Mouse (Mus musculus): Measurements from ENCODE around the gene Serhl.

DNA sequence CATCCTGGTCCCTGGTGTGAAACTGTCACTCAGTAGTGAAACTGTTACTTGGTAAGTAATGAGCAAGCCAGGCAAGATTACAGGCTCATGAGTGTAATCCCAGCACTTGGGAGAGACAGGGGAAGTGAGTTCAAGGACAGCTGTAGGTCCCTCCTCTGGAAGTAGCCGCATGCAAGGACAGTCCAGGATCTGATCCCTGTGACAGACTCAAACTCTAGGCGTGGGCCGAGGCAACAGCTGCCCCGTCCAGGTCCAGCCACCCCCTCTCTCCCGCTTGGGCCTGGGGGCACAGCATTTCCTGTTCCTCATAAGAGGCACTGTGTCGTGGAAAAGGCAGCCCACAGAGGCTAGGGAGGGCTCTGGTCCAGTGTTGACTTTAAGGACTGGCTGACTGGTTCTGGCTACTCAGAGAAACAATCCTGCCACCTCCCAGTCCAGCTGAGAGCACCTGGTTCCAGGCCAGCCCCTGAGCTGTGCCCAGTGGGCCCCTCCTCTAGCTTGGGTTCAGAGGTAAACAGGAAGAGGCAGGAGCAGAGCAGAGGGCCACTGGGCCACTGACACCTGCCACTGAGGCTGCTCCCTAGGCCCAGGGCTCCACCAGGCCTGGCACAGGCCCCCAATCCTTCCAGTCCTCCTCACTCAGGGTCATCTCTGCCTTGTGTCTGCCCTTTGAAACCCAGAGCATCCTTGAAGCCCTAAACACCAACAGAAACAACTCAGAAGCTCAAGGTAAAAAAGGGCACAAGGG is 66.5 kb downstream of the Serhl start:
- TF ChIP-seq CTCF (IDR thresholded peaks at IDR 0.05; ENCODE audit: extremely low read depth, insufficient read depth, low read length): no peak
- no peak for TF ChIP-seq POLR2A (IDR thresholded peaks at IDR 0.05; ENCODE audit: extremely low read depth, insufficient read depth, low read length)

Measured in cortical plate, adult 2 months (tissue).